Mouse (Mus musculus): ENCODE measurements around the gene Tmem115.

DNA sequence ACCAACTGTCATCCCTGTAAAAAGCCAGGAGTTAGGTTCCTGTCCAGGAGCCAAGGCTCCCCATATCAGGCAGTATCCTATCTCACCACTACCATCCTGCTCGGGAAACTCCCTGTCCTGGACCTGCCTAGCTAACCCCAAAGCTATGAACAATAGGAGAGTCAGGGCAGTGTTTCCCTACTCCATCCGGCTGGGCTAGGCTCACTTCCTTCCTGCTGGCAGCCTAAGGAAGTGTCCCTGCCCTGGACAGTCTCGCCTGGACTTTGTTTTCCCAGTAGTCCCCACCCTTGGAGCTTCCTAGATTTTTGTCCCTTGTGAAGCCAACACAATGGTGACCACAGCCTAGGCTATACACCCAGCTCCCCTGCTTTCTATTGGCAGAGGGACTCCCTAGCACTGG lies 33.1 kb downstream of the Tmem115 start:
- no peak for TF ChIP-seq CTCF (IDR thresholded peaks at IDR 0.05; ENCODE audit: low read depth, low read length)
- TF ChIP-seq POLR2A (IDR thresholded peaks at IDR 0.05; ENCODE audit: insufficient read depth, low read length), result no peak
